Mouse (Mus musculus): Measurements from ENCODE around the gene Olfr958. TPM values are rescaled to one million over a fixed set of nuclear protein-coding genes. Genes with fewer than 3 reads are reported as not detected.

The Olfr958 gene
- total and polyA plus RNA-seq, 3 experiments = 0.11 TPM; not detected in 2

- Histone ChIP-seq H3K4me3 (ENCODE audit: low read depth, low read length) (no peak overlapping the region), H3K9me3 (replicated peaks) (no peaks in the 10 kb centered on the region), H3K36me3 (replicated peaks) (no peaks in the 10 kb centered on the region), H3K27me3 (ENCODE audit: insufficient read depth, low read length) (no peaks in the 10 kb centered on the region), H3K4me1 (ENCODE audit: insufficient read depth, low read depth, low read length) (no peaks in the 10 kb centered on the region)
- DNase-seq (ENCODE audit: low spot score) (no peak), ATAC-seq (ENCODE audit: extremely low read depth, insufficient number of reproducible peaks, low FRiP score, poor library complexity, severe bottlenecking) (no peak)
- no peak for TF ChIP-seq GATA1 (IDR thresholded peaks at IDR 0.05; ENCODE audit: borderline replicate concordance, low read length)
- no peak for TF ChIP-seq POLR2AphosphoS5 (IDR thresholded peaks at IDR 0.05; ENCODE audit: insufficient replicate concordance, low read depth, low read length)
Measured at GRCm38 (mm10) chr9:39508998-39509397, 44.9 kb downstream of the Olfr958 start.

Other genes with a start within 250 kb of the Olfr958 start
- gene Olfr948, start 228.0 kb downstream of the Olfr958 start, total RNA-seq (2014; fragmentation: Nextera tagmentation) = not detected in 2 replicates
- gene Olfr948, start 228.0 kb downstream of the Olfr958 start, total RNA-seq (2017) = under 0.01 and 0.06 TPM in 2 replicates
- not detected in 2 replicates for gene Olfr948, start 228.0 kb downstream of the Olfr958 start, polyA plus RNA-seq (2012)
- not detected in 2 replicates for gene Olfr951, start 166.6 kb downstream of the Olfr958 start, total RNA-seq (2014; fragmentation: Nextera tagmentation)
- gene Olfr951, start 166.6 kb downstream of the Olfr958 start, total RNA-seq (2017) = 0.22 TPM in 1 of 2 replicates, not detected in the other
- gene Olfr951, start 166.6 kb downstream of the Olfr958 start, polyA plus RNA-seq (2012) = not detected in 2 replicates
- gene Olfr952, start 126.9 kb downstream of the Olfr958 start, total RNA-seq (2014; fragmentation: Nextera tagmentation) = not detected in 2 replicates
- not detected in 2 replicates for gene Olfr952, start 126.9 kb downstream of the Olfr958 start, total RNA-seq (2017)
- gene Olfr952, start 126.9 kb downstream of the Olfr958 start, polyA plus RNA-seq (2012) = not detected in 2 replicates
- gene Olfr954, start 97.4 kb downstream of the Olfr958 start, total RNA-seq (2014; fragmentation: Nextera tagmentation) = not detected in 2 replicates
- gene Olfr954, start 97.4 kb downstream of the Olfr958 start, total RNA-seq (2017) = 0.06 and 0.11 TPM in 2 replicates
- gene Olfr954, start 97.4 kb downstream of the Olfr958 start, polyA plus RNA-seq (2012) = not detected in 2 replicates
- not detected in 2 replicates for gene Olfr955, start 82.1 kb downstream of the Olfr958 start, total RNA-seq (2014; fragmentation: Nextera tagmentation)
- 0.17 TPM in 1 of 2 replicates, not detected in the other for gene Olfr955, start 82.1 kb downstream of the Olfr958 start, total RNA-seq (2017)
- not detected in 2 replicates for gene Olfr955, start 82.1 kb downstream of the Olfr958 start, polyA plus RNA-seq (2012)
- gene Olfr44, start 60.1 kb downstream of the Olfr958 start, total RNA-seq (2014; fragmentation: Nextera tagmentation) = not detected in 2 replicates
- gene Olfr44, start 60.1 kb downstream of the Olfr958 start, total RNA-seq (2017) = 0.05 TPM in 1 of 2 replicates, not detected in the other
- gene Olfr44, start 60.1 kb downstream of the Olfr958 start, polyA plus RNA-seq (2012) = not detected in 2 replicates
- gene Olfr957, start 38.2 kb downstream of the Olfr958 start, total RNA-seq (2014; fragmentation: Nextera tagmentation) = not detected in 2 replicates
- gene Olfr957, start 38.2 kb downstream of the Olfr958 start, total RNA-seq (2017) = 0.22 TPM in 1 of 2 replicates, not detected in the other
- not detected in 2 replicates for gene Olfr957, start 38.2 kb downstream of the Olfr958 start, polyA plus RNA-seq (2012)
- not detected in 2 replicates for gene Olfr959, start 21.5 kb upstream of the Olfr958 start, total RNA-seq (2014; fragmentation: Nextera tagmentation)
- gene Olfr959, start 21.5 kb upstream of the Olfr958 start, total RNA-seq (2017) = 0.05 and 0.23 TPM in 2 replicates
- not detected in 2 replicates for gene Olfr959, start 21.5 kb upstream of the Olfr958 start, polyA plus RNA-seq (2012)
- gene AW551984, start 50.3 kb upstream of the Olfr958 start, total RNA-seq (2014; fragmentation: Nextera tagmentation) = not detected in 2 replicates
- 0.27 TPM in 1 of 2 replicates, not detected in the other for gene AW551984, start 50.3 kb upstream of the Olfr958 start, total RNA-seq (2017)
- gene AW551984, start 50.3 kb upstream of the Olfr958 start, polyA plus RNA-seq (2012) = not detected in 2 replicates
- not detected in 2 replicates for gene Olfr148, start 56.6 kb upstream of the Olfr958 start, total RNA-seq (2014; fragmentation: Nextera tagmentation)
- 0.12 TPM in 1 of 2 replicates, not detected in the other for gene Olfr148, start 56.6 kb upstream of the Olfr958 start, total RNA-seq (2017)
- not detected in 2 replicates for gene Olfr148, start 56.6 kb upstream of the Olfr958 start, polyA plus RNA-seq (2012)
- not detected in 2 replicates for gene Olfr960, start 67.3 kb upstream of the Olfr958 start, total RNA-seq (2014; fragmentation: Nextera tagmentation)
- 0.49 TPM in 1 of 2 replicates, not detected in the other for gene Olfr960, start 67.3 kb upstream of the Olfr958 start, total RNA-seq (2017)
- not detected in 2 replicates for gene Olfr960, start 67.3 kb upstream of the Olfr958 start, polyA plus RNA-seq (2012)
- gene Olfr961, start 91.0 kb upstream of the Olfr958 start, total RNA-seq (2014; fragmentation: Nextera tagmentation) = not detected in 2 replicates
- 0.11 and 0.12 TPM in 2 replicates for gene Olfr961, start 91.0 kb upstream of the Olfr958 start, total RNA-seq (2017)
- gene Olfr961, start 91.0 kb upstream of the Olfr958 start, polyA plus RNA-seq (2012) = not detected in 2 replicates
- not detected in 2 replicates for gene Olfr963, start 113.2 kb upstream of the Olfr958 start, total RNA-seq (2014; fragmentation: Nextera tagmentation)
- 0.06 TPM in 1 of 2 replicates, not detected in the other for gene Olfr963, start 113.2 kb upstream of the Olfr958 start, total RNA-seq (2017)
- gene Olfr963, start 113.2 kb upstream of the Olfr958 start, polyA plus RNA-seq (2012) = not detected in 2 replicates
- not detected in 2 replicates for gene Olfr149, start 153.1 kb upstream of the Olfr958 start, total RNA-seq (2014; fragmentation: Nextera tagmentation)
- 0.17 TPM in 1 of 2 replicates, not detected in the other for gene Olfr149, start 153.1 kb upstream of the Olfr958 start, total RNA-seq (2017)
- not detected in 2 replicates for gene Olfr149, start 153.1 kb upstream of the Olfr958 start, polyA plus RNA-seq (2012)
- not detected in 2 replicates for gene Olfr965, start 157.3 kb upstream of the Olfr958 start, total RNA-seq (2014; fragmentation: Nextera tagmentation)
- gene Olfr965, start 157.3 kb upstream of the Olfr958 start, total RNA-seq (2017) = 0.23 TPM in 1 of 2 replicates, not detected in the other
- gene Olfr965, start 157.3 kb upstream of the Olfr958 start, polyA plus RNA-seq (2012) = not detected in 2 replicates
- gene Olfr150, start 176.9 kb upstream of the Olfr958 start, total RNA-seq (2014; fragmentation: Nextera tagmentation) = not detected in 2 replicates
- gene Olfr150, start 176.9 kb upstream of the Olfr958 start, total RNA-seq (2017) = 0.11 TPM in 1 of 2 replicates, not detected in the other
- not detected in 2 replicates for gene Olfr150, start 176.9 kb upstream of the Olfr958 start, polyA plus RNA-seq (2012)
- gene Olfr967, start 192.2 kb upstream of the Olfr958 start, total RNA-seq (2014; fragmentation: Nextera tagmentation) = not detected in 2 replicates
- 0.16 TPM in 1 of 2 replicates, not detected in the other for gene Olfr967, start 192.2 kb upstream of the Olfr958 start, total RNA-seq (2017)
- gene Olfr967, start 192.2 kb upstream of the Olfr958 start, polyA plus RNA-seq (2012) = not detected in 2 replicates
- not detected in 2 replicates for gene Olfr968, start 229.2 kb upstream of the Olfr958 start, total RNA-seq (2014; fragmentation: Nextera tagmentation)
- 0.06 and 0.11 TPM in 2 replicates for gene Olfr968, start 229.2 kb upstream of the Olfr958 start, total RNA-seq (2017)
- gene Olfr968, start 229.2 kb upstream of the Olfr958 start, polyA plus RNA-seq (2012) = not detected in 2 replicates
- gene Olfr969, start 236.9 kb upstream of the Olfr958 start, total RNA-seq (2014; fragmentation: Nextera tagmentation) = not detected in 2 replicates
- not detected in 2 replicates for gene Olfr969, start 236.9 kb upstream of the Olfr958 start, total RNA-seq (2017)
- gene Olfr969, start 236.9 kb upstream of the Olfr958 start, polyA plus RNA-seq (2012) = not detected in 2 replicates